Mouse (Mus musculus): ENCODE data around the gene Tor4a. TPM values are rescaled to one million over a fixed set of nuclear protein-coding genes. Genes with fewer than 3 reads are reported as not detected.

The Tor4a gene
- polyA plus RNA-seq, 1 experiment, result 3.6 TPM

- TF ChIP-seq POLR2A (IDR thresholded peaks at IDR 0.05; ENCODE audit: borderline replicate concordance, insufficient read depth, low read length) (no peak), CTCF (IDR thresholded peaks at IDR 0.05; ENCODE audit: borderline replicate concordance, insufficient read depth, low read depth, low read length) (no peak)
- Histone ChIP-seq H3K27ac (ENCODE audit: insufficient read depth, low read length) (no peak overlapping the region), H3K4me1 (ENCODE audit: control insufficient read depth, insufficient read depth, low read length) (0 out of 2 replicates have a peak, but pooled peaks cover 6% of the 10 kb centered on the region), H3K4me3 (replicated peaks; ENCODE audit: insufficient read depth, low read depth, low read length) (no peak overlapping the region), H3K27me3 (ENCODE audit: control insufficient read depth, insufficient read depth, low read length) (no peaks in the 10 kb centered on the region)
- WGBS, result 70% methylated on average over 23 of the region's 23 CpGs
- no peak for DNase-seq
Measured at GRCm38 (mm10) chr2:25213266-25213865, 16.7 kb upstream of the Tor4a start.

GRCm38 (mm10) chr2:25211121-25211670 lies 14.5 kb upstream of the Tor4a start, which contains the start of gene Nelfb:
Gene Nelfb (minus strand): TSS chr2:25211489.
- TF ChIP-seq CTCF (IDR thresholded peaks at IDR 0.05; ENCODE audit: borderline replicate concordance, insufficient read depth, low read depth, low read length), result no peak
- TF ChIP-seq POLR2A (IDR thresholded peaks at IDR 0.05; ENCODE audit: borderline replicate concordance, insufficient read depth, low read length), result peak; percentile 78
- Histone ChIP-seq H3K27ac (ENCODE audit: insufficient read depth, low read length) (peak within 1 kb of the TSS; percentile 80), H3K4me3 (replicated peaks; ENCODE audit: insufficient read depth, low read depth, low read length) (peak within 1 kb of the TSS; percentile 90), H3K27me3 (ENCODE audit: control insufficient read depth, insufficient read depth, low read length) (no peaks in the 10 kb centered on the region), H3K4me1 (ENCODE audit: control insufficient read depth, insufficient read depth, low read length) (peaks cover 6% of the 10 kb centered on the region; the same call in 1 of the 2 replicates)
- peak; percentile 86 to 93 for DNase-seq
- under 1% methylated on average over 44 of the region's 44 CpGs for WGBS

- peak overlapping the region; percentile 90 for H3K4me3 ChIP-seq (replicated peaks; ENCODE audit: insufficient read depth, low read depth, low read length)
- no peaks in the 10 kb centered on the region for H3K27me3 ChIP-seq (ENCODE audit: control insufficient read depth, insufficient read depth, low read length)
- peak overlapping the region; percentile 80; the same call in 1 of the 2 replicates for H3K27ac ChIP-seq (ENCODE audit: insufficient read depth, low read length)
- H3K4me1 ChIP-seq (ENCODE audit: control insufficient read depth, insufficient read depth, low read length), result peaks cover 6% of the 10 kb centered on the region; the same call in 1 of the 2 replicates
- under 1% methylated on average over 24 of the region's 24 CpGs for WGBS
- TF ChIP-seq CTCF (IDR thresholded peaks at IDR 0.05; ENCODE audit: borderline replicate concordance, insufficient read depth, low read depth, low read length) (no peak), POLR2A (IDR thresholded peaks at IDR 0.05; ENCODE audit: borderline replicate concordance, insufficient read depth, low read length) (no peak)
- no peak for DNase-seq
Measured at GRCm38 (mm10) chr2:25210686-25211085, 14.0 kb upstream of the Tor4a start.

- WGBS, result 67% methylated on average over 1 of the region's 1 CpGs
- H3K27me3 ChIP-seq (ENCODE audit: control insufficient read depth, insufficient read depth, low read length), result no peaks in the 10 kb centered on the region
- no peak overlapping the region for H3K27ac ChIP-seq (ENCODE audit: insufficient read depth, low read length)
- no peak overlapping the region for H3K4me3 ChIP-seq (replicated peaks; ENCODE audit: insufficient read depth, low read depth, low read length)
- TF ChIP-seq CTCF (IDR thresholded peaks at IDR 0.05; ENCODE audit: borderline replicate concordance, insufficient read depth, low read depth, low read length) (no peak), POLR2A (IDR thresholded peaks at IDR 0.05; ENCODE audit: borderline replicate concordance, insufficient read depth, low read length) (no peak)
- H3K4me1 ChIP-seq (ENCODE audit: control insufficient read depth, insufficient read depth, low read length), result peaks cover 6% of the 10 kb centered on the region; the same call in 1 of the 2 replicates
- no peak for DNase-seq
Measured at GRCm38 (mm10) chr2:25207593-25207992, 10.9 kb upstream of the Tor4a start.

- 52% methylated on average over 4 of the region's 4 CpGs for WGBS
- Histone ChIP-seq H3K4me1 (ENCODE audit: control insufficient read depth, insufficient read depth, low read length) (no peaks in the 10 kb centered on the region; the same call in 1 of the 2 replicates), H3K27me3 (ENCODE audit: control insufficient read depth, insufficient read depth, low read length) (no peaks in the 10 kb centered on the region), H3K27ac (ENCODE audit: insufficient read depth, low read length) (no peak overlapping the region), H3K4me3 (replicated peaks; ENCODE audit: insufficient read depth, low read depth, low read length) (no peak overlapping the region)
- TF ChIP-seq CTCF (IDR thresholded peaks at IDR 0.05; ENCODE audit: borderline replicate concordance, insufficient read depth, low read depth, low read length), result no peak
- no peak for DNase-seq
Measured at GRCm38 (mm10) chr2:25203631-25204214, 7.0 kb upstream of the Tor4a start.

- TF ChIP-seq CTCF (IDR thresholded peaks at IDR 0.05; ENCODE audit: borderline replicate concordance, insufficient read depth, low read depth, low read length) (no peak), POLR2A (IDR thresholded peaks at IDR 0.05; ENCODE audit: borderline replicate concordance, insufficient read depth, low read length) (no peak)
- no peaks in the 10 kb centered on the region for H3K27me3 ChIP-seq (ENCODE audit: control insufficient read depth, insufficient read depth, low read length)
- H3K27ac ChIP-seq (ENCODE audit: insufficient read depth, low read length), result no peak overlapping the region
- no peaks in the 10 kb centered on the region for H3K4me1 ChIP-seq (ENCODE audit: control insufficient read depth, insufficient read depth, low read length)
- 93% methylated on average over 2 of the region's 2 CpGs for WGBS
- no peak overlapping the region for H3K4me3 ChIP-seq (replicated peaks; ENCODE audit: insufficient read depth, low read depth, low read length)
- DNase-seq, result no peak
Measured at GRCm38 (mm10) chr2:25200631-25201030, 3.9 kb upstream of the Tor4a start.

- no peaks in the 10 kb centered on the region for H3K27me3 ChIP-seq (ENCODE audit: control insufficient read depth, insufficient read depth, low read length)
- TF ChIP-seq CTCF (IDR thresholded peaks at IDR 0.05; ENCODE audit: borderline replicate concordance, insufficient read depth, low read depth, low read length) (no peak), POLR2A (IDR thresholded peaks at IDR 0.05; ENCODE audit: borderline replicate concordance, insufficient read depth, low read length) (no peak)
- no peak overlapping the region for H3K27ac ChIP-seq (ENCODE audit: insufficient read depth, low read length)
- H3K4me3 ChIP-seq (replicated peaks; ENCODE audit: insufficient read depth, low read depth, low read length), result no peak overlapping the region
- peaks cover 3% of the 10 kb centered on the region; the same call in 1 of the 2 replicates for H3K4me1 ChIP-seq (ENCODE audit: control insufficient read depth, insufficient read depth, low read length)
- no peak for DNase-seq
Measured at GRCm38 (mm10) chr2:25197946-25198345, 1.3 kb upstream of the Tor4a start.

GRCm38 (mm10) chr2:25197191-25197590 lies 505 bp upstream of the Tor4a start:
- peaks cover 3% of the 10 kb centered on the region; the same call in 1 of the 2 replicates for H3K4me1 ChIP-seq (ENCODE audit: control insufficient read depth, insufficient read depth, low read length)
- TF ChIP-seq POLR2A (IDR thresholded peaks at IDR 0.05; ENCODE audit: borderline replicate concordance, insufficient read depth, low read length) (no peak), CTCF (IDR thresholded peaks at IDR 0.05; ENCODE audit: borderline replicate concordance, insufficient read depth, low read depth, low read length) (no peak)
- WGBS, result 37% methylated on average over 2 of the region's 2 CpGs
- no peak overlapping the region for H3K4me3 ChIP-seq (replicated peaks; ENCODE audit: insufficient read depth, low read depth, low read length)
- H3K27me3 ChIP-seq (ENCODE audit: control insufficient read depth, insufficient read depth, low read length), result no peaks in the 10 kb centered on the region
- no peak overlapping the region for H3K27ac ChIP-seq (ENCODE audit: insufficient read depth, low read length)
- DNase-seq, result no peak

All from cerebellum, adult 2 months (tissue).